Mouse (Mus musculus): ENCODE measurements at regions not wholly inside any gene's neighbourhood (a gene's known extent, or its start where the extent isn't known, plus 50 kb on each side); places are given as distances from the start of the nearest gene placed in this dataset.

DNA sequence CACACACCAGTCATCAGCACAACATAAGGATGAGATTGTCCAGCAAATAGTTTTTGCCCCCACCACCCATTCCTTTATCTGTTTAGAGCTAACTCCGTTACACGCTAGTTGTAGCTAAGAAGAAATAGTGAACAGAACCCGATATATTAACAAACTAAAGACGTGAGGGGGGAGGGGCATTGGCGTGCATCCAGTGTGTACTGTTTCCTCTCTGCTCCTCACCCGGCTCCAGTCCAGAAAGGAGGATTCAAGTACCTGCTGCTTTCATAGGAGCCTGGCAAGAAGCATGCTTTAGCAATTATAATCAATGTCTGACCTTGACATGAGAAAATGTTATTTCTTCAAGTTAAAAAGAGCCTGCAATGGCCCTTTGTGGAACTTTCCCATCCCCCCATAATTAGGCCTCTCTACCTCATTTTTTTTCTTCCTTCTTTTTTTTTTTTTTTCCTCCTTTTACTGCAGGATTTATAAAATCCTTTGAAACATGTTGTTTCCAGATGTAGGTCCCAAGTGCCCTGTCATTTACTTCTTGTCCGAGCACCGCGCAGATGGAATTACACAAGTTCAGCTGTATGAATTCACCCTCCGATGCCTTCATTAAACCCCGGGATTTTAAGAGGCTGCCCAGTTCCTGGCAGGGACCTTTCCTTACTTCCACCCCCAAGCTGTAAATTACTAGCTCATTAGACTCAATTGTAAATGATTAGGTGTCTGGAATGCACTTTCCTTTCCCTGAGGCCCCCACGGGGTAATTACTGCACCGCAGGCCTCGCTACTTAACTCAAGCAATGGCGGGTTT is 116.6 kb upstream of the Lpar1 start:
- no peak for ATAC-seq (replicated peaks in 1 of 2; ENCODE audit: insufficient read depth in 1 of 2, low FRiP score in 2 of 2, low TSS enrichment in 1 of 2, low read depth in 1 of 2, poor library complexity in 2 of 2, severe bottlenecking in 2 of 2)

- no peak for ATAC-seq (replicated peaks in 1 of 2; ENCODE audit: insufficient read depth in 1 of 2, low FRiP score in 2 of 2, low TSS enrichment in 1 of 2, low read depth in 1 of 2, poor library complexity in 2 of 2, severe bottlenecking in 2 of 2)
Measured at GRCm38 (mm10) chr4:58668368-58669153, 114.9 kb upstream of the Lpar1 start.

DNA sequence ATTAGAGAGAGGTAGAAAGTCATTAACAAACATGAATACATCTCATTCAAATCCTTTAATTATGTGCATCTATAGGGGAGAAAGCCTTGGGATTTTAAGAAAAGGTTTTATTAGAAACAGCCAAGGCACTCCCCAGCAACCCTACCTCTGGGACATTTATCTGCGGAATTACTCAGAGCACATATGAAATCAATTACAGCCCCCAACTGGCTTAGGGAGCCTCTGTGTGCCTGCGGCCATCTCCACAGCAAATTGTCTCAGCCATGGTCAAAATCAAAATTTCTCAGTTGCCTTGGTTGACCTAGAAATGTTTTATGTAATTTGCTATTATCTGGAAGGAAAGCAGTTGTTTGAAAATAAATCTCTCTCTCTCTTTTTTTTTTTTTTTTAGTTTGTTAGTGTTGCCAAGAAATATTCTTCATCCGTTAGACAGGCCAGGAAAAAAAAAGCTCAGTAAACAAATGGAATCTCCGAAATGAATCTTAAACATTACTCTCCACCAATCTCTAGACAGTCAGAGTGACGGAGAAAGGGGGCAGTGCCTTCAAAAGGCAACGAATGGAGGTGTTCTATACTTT is 110.0 kb upstream of the Lpar1 start:
- no peak for ATAC-seq (replicated peaks in 1 of 2; ENCODE audit: insufficient read depth in 1 of 2, low FRiP score in 2 of 2, low TSS enrichment in 1 of 2, low read depth in 1 of 2, poor library complexity in 2 of 2, severe bottlenecking in 2 of 2)

GRCm38 (mm10) chr4:58661781-58662293 is 108.1 kb upstream of the Lpar1 start:
- ATAC-seq (replicated peaks in 1 of 2; ENCODE audit: insufficient read depth in 1 of 2, low FRiP score in 2 of 2, low TSS enrichment in 1 of 2, low read depth in 1 of 2, poor library complexity in 2 of 2, severe bottlenecking in 2 of 2), result no peak

DNA sequence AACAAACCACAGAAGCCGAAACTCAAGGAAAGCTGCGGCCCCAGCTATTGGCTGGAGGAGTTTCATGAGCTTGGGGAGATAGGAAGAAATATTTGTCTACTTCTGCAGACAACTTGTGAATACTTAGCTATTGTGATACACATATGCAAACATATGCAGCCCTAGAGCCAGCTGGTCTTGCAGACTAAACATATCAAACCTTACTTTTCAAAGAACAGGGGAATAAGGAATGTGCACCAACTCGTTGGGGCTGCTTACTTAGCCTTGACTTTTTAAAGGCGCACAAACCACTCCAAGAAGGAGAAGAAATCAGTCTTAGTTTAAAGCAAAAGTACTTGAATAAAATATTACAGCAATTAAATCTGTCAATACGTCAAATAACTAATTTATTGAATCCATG is 106.8 kb upstream of the Lpar1 start:
- no peak for ATAC-seq (replicated peaks in 1 of 2; ENCODE audit: insufficient read depth in 1 of 2, low FRiP score in 2 of 2, low TSS enrichment in 1 of 2, low read depth in 1 of 2, poor library complexity in 2 of 2, severe bottlenecking in 2 of 2)

DNA sequence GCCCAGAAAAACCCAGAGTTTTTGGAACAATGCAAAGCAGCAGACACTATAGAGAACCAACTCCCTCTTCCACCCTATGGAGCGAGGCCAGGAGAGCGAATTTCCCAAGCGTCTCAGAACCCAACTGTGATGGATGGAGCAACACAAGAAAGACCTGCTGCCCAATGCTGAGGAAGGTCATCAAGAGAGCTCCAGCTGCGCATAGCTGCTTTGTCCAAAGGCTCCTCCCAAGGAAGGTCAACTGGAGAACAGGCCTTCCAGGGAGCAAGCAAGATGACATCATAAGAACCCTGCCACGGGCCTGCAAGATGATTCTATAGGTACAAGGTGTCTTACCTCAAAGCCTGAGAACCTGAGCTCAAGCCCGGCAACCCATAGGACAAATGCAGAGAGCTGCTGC is 104.5 kb upstream of the Lpar1 start:
- ATAC-seq (replicated peaks in 1 of 2; ENCODE audit: insufficient read depth in 1 of 2, low FRiP score in 2 of 2, low TSS enrichment in 1 of 2, low read depth in 1 of 2, poor library complexity in 2 of 2, severe bottlenecking in 2 of 2), result no peak

GRCm38 (mm10) chr4:58647761-58648295 is 94.1 kb upstream of the Lpar1 start:
- ATAC-seq (replicated peaks in 1 of 2; ENCODE audit: insufficient read depth in 1 of 2, low FRiP score in 2 of 2, low TSS enrichment in 1 of 2, low read depth in 1 of 2, poor library complexity in 2 of 2, severe bottlenecking in 2 of 2), result peak; percentile 17 to 62; a peak in 3 of 4 replicates

DNA sequence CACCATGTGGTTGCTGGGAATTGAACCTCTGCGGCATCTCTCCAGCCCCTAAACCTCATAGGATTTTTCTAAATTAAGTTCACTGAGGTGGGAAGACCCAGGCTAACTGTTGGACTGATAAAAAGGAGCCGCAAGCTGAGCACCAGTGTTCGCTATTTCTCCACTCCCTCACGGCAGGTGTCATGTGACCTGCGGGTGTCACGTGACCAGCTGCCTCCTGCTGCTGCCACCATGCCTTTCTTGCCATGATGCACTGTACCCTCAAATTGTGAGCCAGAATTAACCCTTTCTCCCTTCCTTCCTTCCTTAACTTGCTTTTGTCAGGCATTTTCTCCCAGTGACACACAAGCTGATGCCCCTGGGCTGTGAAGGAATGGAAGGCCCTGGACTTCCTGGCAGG is 93.1 kb upstream of the Lpar1 start:
- no peak for ATAC-seq (replicated peaks in 1 of 2; ENCODE audit: insufficient read depth in 1 of 2, low FRiP score in 2 of 2, low TSS enrichment in 1 of 2, low read depth in 1 of 2, poor library complexity in 2 of 2, severe bottlenecking in 2 of 2)

DNA sequence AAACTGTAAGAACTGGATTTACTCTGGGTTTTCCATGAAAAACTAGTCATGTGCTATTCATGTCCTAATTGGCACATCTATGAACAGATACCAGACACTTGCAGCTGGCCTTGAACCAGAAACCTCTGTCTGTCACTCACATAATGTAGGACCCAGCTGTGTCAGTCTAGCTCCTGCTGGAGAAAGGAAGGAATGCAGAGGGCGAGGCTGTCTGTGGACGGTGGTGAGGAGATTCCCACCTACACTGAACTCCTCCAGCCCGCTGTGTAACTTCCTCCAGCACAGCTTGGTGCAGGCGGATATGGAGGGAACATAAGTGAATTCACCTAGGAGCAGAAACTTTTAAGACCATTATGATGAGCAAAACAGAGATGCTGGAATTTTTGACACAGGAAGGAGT is 89.7 kb upstream of the Lpar1 start:
- ATAC-seq (replicated peaks in 1 of 2; ENCODE audit: insufficient read depth in 1 of 2, low FRiP score in 2 of 2, low TSS enrichment in 1 of 2, low read depth in 1 of 2, poor library complexity in 2 of 2, severe bottlenecking in 2 of 2), result no peak

DNA sequence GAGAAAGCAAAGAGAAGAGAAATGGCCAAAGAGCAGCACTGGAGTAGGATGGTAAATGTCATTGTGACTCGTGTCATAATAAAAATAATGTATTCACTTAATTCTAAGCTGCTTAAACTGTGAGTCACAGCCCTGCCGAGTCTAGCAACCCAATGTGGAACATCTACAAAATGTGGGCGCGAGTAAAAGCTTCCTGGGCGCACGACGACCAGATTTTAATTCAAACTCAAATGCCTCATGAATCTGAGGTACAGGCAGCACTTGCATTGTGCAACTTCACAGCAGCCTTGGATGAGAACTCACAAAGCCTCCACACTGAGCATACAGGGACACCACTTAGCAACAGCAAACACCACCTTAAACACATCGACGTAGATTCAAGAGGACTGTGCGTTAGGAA is 88.5 kb upstream of the Lpar1 start:
- no peak for ATAC-seq (replicated peaks in 1 of 2; ENCODE audit: insufficient read depth in 1 of 2, low FRiP score in 2 of 2, low TSS enrichment in 1 of 2, low read depth in 1 of 2, poor library complexity in 2 of 2, severe bottlenecking in 2 of 2)

GRCm38 (mm10) chr4:58632696-58633095 is 79.0 kb upstream of the Lpar1 start:
- no peak for ATAC-seq (replicated peaks in 1 of 2; ENCODE audit: insufficient read depth in 1 of 2, low FRiP score in 2 of 2, low TSS enrichment in 1 of 2, low read depth in 1 of 2, poor library complexity in 2 of 2, severe bottlenecking in 2 of 2)

- ATAC-seq (replicated peaks in 1 of 2; ENCODE audit: insufficient read depth in 1 of 2, low FRiP score in 2 of 2, low TSS enrichment in 1 of 2, low read depth in 1 of 2, poor library complexity in 2 of 2, severe bottlenecking in 2 of 2), result no peak
Measured at GRCm38 (mm10) chr4:58631415-58631814, 77.7 kb upstream of the Lpar1 start.

DNA sequence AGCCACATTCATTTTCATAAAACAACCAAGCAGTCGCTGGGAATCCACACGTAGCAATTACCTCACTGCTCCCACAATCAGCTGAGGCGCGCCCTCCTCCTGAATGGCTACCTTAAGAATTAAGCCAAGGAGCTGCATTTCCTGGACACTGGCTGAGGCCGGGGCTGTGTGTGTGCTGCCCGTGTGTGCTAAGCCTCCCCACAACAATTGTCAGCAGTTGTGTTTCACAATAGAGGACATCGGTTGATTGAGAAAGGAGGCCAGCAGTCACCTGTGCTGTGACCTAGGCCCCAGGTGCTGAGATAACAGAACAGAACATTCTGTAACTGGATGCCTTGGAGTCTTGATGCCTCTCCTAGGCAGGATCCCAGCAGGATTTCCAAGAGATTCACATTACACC is 73.3 kb upstream of the Lpar1 start:
- ATAC-seq (replicated peaks in 1 of 2; ENCODE audit: insufficient read depth in 1 of 2, low FRiP score in 2 of 2, low TSS enrichment in 1 of 2, low read depth in 1 of 2, poor library complexity in 2 of 2, severe bottlenecking in 2 of 2), result no peak

GRCm38 (mm10) chr4:58624059-58624458 is 70.4 kb upstream of the Lpar1 start:
- no peak for ATAC-seq (replicated peaks in 1 of 2; ENCODE audit: insufficient read depth in 1 of 2, low FRiP score in 2 of 2, low TSS enrichment in 1 of 2, low read depth in 1 of 2, poor library complexity in 2 of 2, severe bottlenecking in 2 of 2)

DNA sequence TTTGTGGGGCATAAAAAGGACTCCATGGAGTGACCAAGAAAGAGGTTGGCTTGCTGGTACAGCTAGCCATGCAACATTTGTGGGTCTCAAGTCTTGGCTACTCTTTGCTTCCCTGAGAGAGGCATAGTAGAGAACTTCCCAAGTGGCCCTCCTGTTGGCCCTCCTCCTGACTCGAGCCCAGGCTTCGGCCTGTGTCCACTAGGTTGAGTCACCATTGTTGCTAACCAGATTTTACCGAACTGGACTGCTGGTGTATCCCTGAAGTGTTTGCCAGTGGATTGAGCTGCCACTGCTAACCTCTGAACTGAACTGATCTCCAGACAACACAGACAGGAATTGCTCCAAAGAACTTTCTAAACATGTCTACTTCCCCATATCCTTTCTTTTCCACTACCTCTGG is 66.9 kb upstream of the Lpar1 start:
- ATAC-seq (replicated peaks in 1 of 2; ENCODE audit: insufficient read depth in 1 of 2, low FRiP score in 2 of 2, low TSS enrichment in 1 of 2, low read depth in 1 of 2, poor library complexity in 2 of 2, severe bottlenecking in 2 of 2), result no peak

DNA sequence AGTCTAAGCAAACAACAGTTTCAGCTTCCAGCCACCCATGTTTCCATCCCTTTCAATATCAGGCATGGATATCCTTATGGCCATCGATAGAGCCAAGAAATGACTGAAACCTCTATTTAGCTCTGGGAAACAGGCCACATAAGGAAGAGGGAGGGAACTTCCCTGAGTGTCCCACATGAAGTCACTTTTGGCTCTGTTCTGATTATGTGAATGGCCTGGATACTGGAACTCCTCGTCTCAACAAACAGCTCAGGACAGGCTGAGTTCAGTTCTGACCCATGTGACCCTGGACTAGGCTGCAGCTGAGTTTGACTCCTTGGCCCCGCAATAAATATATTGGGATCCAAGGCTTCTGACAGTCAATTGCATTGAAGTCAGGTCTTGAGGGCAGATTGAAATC is 63.6 kb upstream of the Lpar1 start:
- ATAC-seq (replicated peaks in 1 of 2; ENCODE audit: insufficient read depth in 1 of 2, low FRiP score in 2 of 2, low TSS enrichment in 1 of 2, low read depth in 1 of 2, poor library complexity in 2 of 2, severe bottlenecking in 2 of 2), result no peak

DNA sequence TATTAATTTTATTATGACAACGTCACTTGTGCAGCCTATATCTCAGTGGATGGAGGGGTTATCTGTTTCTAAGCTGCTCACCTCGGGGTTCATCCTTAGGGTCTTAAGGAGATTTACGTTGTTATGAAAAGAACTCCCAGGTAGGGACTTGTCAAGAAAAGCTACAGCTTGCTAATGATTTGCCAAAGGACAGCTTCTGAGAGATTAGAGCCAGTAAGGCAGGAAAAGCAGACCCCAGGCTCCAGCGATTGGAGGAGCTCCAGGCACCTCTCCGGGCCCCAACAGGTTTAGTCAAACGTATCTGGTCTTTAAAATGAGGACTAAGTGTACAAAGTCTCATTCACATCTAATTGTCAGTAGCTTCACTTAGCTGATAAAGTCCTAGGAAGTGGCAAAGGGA is 59.8 kb upstream of the Lpar1 start:
- ATAC-seq (replicated peaks in 1 of 2; ENCODE audit: insufficient read depth in 1 of 2, low FRiP score in 2 of 2, low TSS enrichment in 1 of 2, low read depth in 1 of 2, poor library complexity in 2 of 2, severe bottlenecking in 2 of 2), result no peak

- peak; percentile 62 to 76; a peak in 3 of 4 replicates for ATAC-seq (replicated peaks in 1 of 2; ENCODE audit: insufficient read depth in 1 of 2, low FRiP score in 2 of 2, low TSS enrichment in 1 of 2, low read depth in 1 of 2, poor library complexity in 2 of 2, severe bottlenecking in 2 of 2)
Measured at GRCm38 (mm10) chr4:58613022-58613421, 59.3 kb upstream of the Lpar1 start.

Measured in hematopoietic stem cell, adult 5-6 weeks (primary cell).